In the genomic region with DNA sequence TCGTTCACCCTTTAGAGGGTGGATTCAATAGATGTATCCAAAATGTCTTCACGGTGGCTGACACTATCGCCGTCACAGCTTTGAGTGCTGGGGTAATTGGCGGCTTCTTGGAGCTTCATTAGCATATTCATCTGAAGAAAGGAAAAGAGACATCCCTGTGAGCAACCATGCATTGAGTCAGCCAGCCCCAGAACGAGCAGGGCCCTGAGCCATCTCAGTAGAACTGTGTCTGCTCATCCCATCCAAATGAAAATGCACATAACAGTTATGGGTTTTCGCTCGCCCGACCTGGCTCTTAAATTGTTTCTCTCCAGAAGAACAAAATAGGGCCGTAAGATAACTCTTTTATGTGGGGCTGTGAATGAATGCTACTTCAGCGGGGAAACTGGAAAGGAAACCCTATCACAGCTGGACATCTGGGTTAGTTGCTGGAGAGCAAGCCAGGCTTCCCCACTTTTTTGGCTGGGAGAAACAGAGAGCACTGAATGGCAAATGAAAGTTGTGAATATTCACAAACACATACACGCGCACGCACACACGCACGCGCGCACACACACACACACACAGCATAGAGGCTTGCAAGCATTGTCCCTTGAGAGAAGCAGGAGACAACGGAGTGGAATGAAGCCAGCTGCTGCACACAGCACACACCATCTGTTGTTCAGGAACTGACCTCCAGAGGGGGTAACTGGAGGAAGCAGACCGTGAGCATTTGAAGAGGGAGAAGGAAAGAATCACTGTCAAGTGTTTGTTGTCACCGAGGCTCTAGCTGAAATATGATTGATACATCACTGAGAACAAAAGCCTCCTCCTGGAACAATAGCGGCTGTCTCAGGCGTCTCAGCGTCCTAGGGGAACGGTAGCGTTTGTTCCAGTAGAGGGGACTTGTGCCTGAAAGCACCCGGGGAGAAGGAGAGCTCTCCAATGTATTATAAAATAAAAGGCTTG, we compare ENCODE assay signal across 7 mouse cellular contexts.
A peak's percentile ranks its signal among the peaks of the same experiment; 100 is the strongest.
DNase-seq lines count a peak whose midpoint lies in the region; ATAC-seq and TF ChIP-seq lines count a peak whose summit lies in the region.

No protein-coding gene starts in this region.

- H3K36me3 ChIP-seq in hindbrain, embryonic 14.5 days (replicated peaks; ENCODE audit: control insufficient read depth, insufficient read depth): peaks cover 19% of the 10 kb centered on the region; the same call in 1 of the 2 replicates

- 0 out of 2 replicates have a peak, but pooled peaks have one; percentile 32 for TF ChIP-seq CTCF in olfactory bulb, adult 2 months (IDR thresholded peaks at IDR 0.05; ENCODE audit: insufficient read depth, low read depth, low read length)

- peak; percentile 95 for ATAC-seq in hindbrain, embryonic 14.5 days (ENCODE audit: low FRiP score)
- no peak for ATAC-seq in megakaryocyte-erythroid progenitor cell, adult 5-6 weeks (replicated peaks; ENCODE audit: low FRiP score, low TSS enrichment, poor library complexity, severe bottlenecking)

- intact Hi-C loops in left cerebral cortex, postnatal 36 days (cut with DNase I): no loop called here

- no peaks in the 10 kb centered on the region for H3K27me3 ChIP-seq in hindbrain, embryonic 14.5 days (ENCODE audit: control insufficient read depth, insufficient read depth, low read length)

- peaks cover 21% of the 10 kb centered on the region for H3K4me1 ChIP-seq in hindbrain, embryonic 14.5 days (replicated peaks; ENCODE audit: control insufficient read depth, insufficient read depth, low read length)
- peaks cover 4% of the 10 kb centered on the region for H3K4me1 ChIP-seq in olfactory bulb, adult 2 months (ENCODE audit: control insufficient read depth, insufficient read depth, low read length)

- H3K4me3 ChIP-seq in hindbrain, embryonic 14.5 days (replicated peaks; ENCODE audit: low read length): peak overlapping the region; percentile 7
- peak overlapping the region; percentile 26 for H3K4me3 ChIP-seq in olfactory bulb, adult 2 months (ENCODE audit: insufficient read depth, low read depth, low read length)

- H3K4me2 ChIP-seq in hindbrain, embryonic 14.5 days (replicated peaks): peak overlapping the region; percentile 57

- peak overlapping the region; percentile 56 for H3K9ac ChIP-seq in hindbrain, embryonic 14.5 days

- peak overlapping the region; percentile 91 for H3K27ac ChIP-seq in hindbrain, embryonic 14.5 days
- no peak overlapping the region; the same call in 1 of the 2 replicates for H3K27ac ChIP-seq in olfactory bulb, adult 2 months (ENCODE audit: insufficient read depth, low read depth, low read length)

- no peak for TF ChIP-seq POLR2A in olfactory bulb, adult 2 months (IDR thresholded peaks at IDR 0.05; ENCODE audit: insufficient read depth, low read depth, low read length)

- H3K9me3 ChIP-seq in hindbrain, embryonic 14.5 days (ENCODE audit: control insufficient read depth, low read length): no peaks in the 10 kb centered on the region

- 9% methylated on average over 27 of the region's 27 CpGs for WGBS in hindbrain, embryonic 14.5 days
- 21% methylated on average over 27 of the region's 27 CpGs for WGBS in olfactory bulb, adult 2 months

- peak; percentile 69 for DNase-seq in adrenal gland, postnatal 10 days
- peak; percentile 84 to 88 for DNase-seq in cerebellum, postnatal 36 days
- peak; percentile 49 to 63 for DNase-seq in frontal cortex, postnatal 36 days (ENCODE audit: low spot score in 2 of 2)
- peak; percentile 84 for DNase-seq in hindbrain, embryonic 14.5 days (ENCODE audit: low spot score)
- DNase-seq in left cerebral cortex, postnatal 36 days (ENCODE audit: low spot score in 2 of 2): peak; percentile 56 to 57
